Mouse (Mus musculus) heart, adult 2 months (tissue): ENCODE results near the gene Txnrd2.

Experiments
- CTCF ChIP-seq: fragments of 200-600 bp; IDR thresholded peaks from 2 replicates; pipeline ENCODE4 v1.8.1; 2022; ENCODE audit warnings: antibody characterized with exemption, mild to moderate bottlenecking, moderate library complexity
- EP300 ChIP-seq: fragments of 200-500 bp; IDR thresholded peaks from 2 replicates; pipeline ENCODE4 v1.6.1; 2011; ENCODE audit warnings: low read depth, low read length, control low read depth; ENCODE audit not compliant: insufficient read depth

DNA sequence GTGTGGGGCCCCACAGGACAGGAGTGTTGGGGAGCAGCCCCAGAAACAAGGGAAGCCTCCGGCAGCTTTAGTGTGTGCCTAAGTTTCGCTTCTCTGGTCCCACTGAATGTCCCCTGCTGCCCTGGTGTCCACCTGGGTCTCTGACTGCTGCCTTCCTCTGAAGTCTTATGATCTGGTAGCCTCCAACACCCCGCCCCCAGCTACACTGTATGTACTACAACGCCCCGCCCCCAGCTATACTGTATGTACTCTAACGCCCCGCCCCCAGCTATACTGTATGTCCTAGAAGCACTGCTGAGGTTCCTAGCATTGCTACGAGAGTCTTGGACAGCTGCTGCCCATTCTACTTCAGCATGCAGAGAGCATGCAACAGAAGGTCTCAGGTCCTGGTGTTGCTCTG is 46.8 kb downstream of the Txnrd2 start:
- no peak for TF ChIP-seq CTCF
- TF ChIP-seq EP300 = no peak
